Mouse (Mus musculus) liver, embryonic 15.5 days (tissue): ENCODE data around the gene Kif16b. TPM values are rescaled to one million over a fixed set of nuclear protein-coding genes. Genes with fewer than 3 reads are reported as not detected.

Experiments used
- ATAC-seq: fragments of 200-750 bp; cut with Nextera tagmentation; 2 replicates; pipeline ENCODE4 v1.8.0; 2017; ENCODE audit warnings: moderate number of reproducible peaks, mild to moderate bottlenecking, moderate library complexity; ENCODE audit not compliant: insufficient read depth
- H3K27ac ChIP-seq: fragments of 300-500 bp; sonication (generic); replicated peaks from 2 replicates; pipeline ENCODE4 v1.5.1; 2015; ENCODE audit warnings: mild to moderate bottlenecking, inconsistent platforms
- H3K27me3 ChIP-seq: fragments of 300-500 bp; sonication (generic); 2 replicates; pipeline ENCODE4 v1.6.1; 2015; ENCODE audit warnings: mild to moderate bottlenecking, inconsistent platforms
- H3K36me3 ChIP-seq: fragments of 300-500 bp; sonication (generic); replicated peaks from 2 replicates; pipeline ENCODE4 v1.6.1; 2015; ENCODE audit warnings: moderate library complexity, mild to moderate bottlenecking, inconsistent platforms
- H3K4me1 ChIP-seq: fragments of 300-500 bp; sonication (generic); replicated peaks from 2 replicates; pipeline ENCODE4 v1.6.1; 2015; ENCODE audit warnings: inconsistent platforms
- H3K4me2 ChIP-seq: fragments of 300-500 bp; sonication (generic); 2 replicates; pipeline ENCODE4 v1.6.1; 2015; ENCODE audit warnings: moderate library complexity, mild to moderate bottlenecking, inconsistent platforms
- H3K4me3 ChIP-seq: fragments of 300-500 bp; sonication (generic); replicated peaks from 2 replicates; pipeline ENCODE4 v1.5.1; 2015; ENCODE audit warnings: mild to moderate bottlenecking, inconsistent platforms
- H3K9ac ChIP-seq: fragments of 300-500 bp; sonication (generic); 2 replicates; pipeline ENCODE4 v1.6.1; 2015; ENCODE audit warnings: moderate library complexity, mild to moderate bottlenecking, inconsistent platforms
- H3K9me3 ChIP-seq: fragments of 300-500 bp; sonication (generic); replicated peaks from 2 replicates; pipeline ENCODE4 v1.6.1; 2016; ENCODE audit warnings: inconsistent platforms
- WGBS: fragments of 180-500 bp; shearing (Covaris S2); methylation state at CpG from one replicate; pipeline ENCODE4 v1.1.7; 2015; ENCODE audit warnings: mixed read lengths; ENCODE audit not compliant: insufficient replicate concordance; 5-methylcytosine and 5-hydroxymethylcytosine counted together
- polyA plus RNA-seq: library from polyadenylated mRNA; unstranded; fragments of >200 nt; fragmentation: Nextera tagmentation; extraction: Ambion mirVana; gene quantifications from 2 replicates; pipeline ENCODE4 v1.2.1, GENCODE M21; 2015

The Kif16b gene
- polyA plus RNA-seq, 1 experiment from 2014 or later = 3.5 TPM

DNA sequence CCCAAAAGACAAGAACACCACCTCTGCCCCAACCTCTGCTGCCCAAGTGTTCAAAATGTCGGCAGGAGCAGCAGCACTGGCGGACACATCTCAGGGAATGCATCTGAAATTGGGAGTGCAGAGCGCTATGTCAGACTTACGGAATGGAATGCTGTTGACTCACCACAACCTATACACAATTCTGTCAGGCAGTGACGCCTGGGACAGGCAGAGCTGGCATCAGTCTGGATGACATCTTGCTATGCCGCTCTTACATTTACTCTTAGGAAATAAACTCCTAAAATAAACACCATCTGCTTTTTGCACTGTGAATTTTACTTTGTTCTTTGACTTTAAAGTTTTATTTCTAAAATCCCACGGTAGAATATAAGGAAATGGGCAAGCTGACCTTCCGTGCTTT, 31.3 kb downstream of the Kif16b start:
- Histone ChIP-seq H3K27me3 (no peaks in the 10 kb centered on the region), H3K4me1 (no peaks in the 10 kb centered on the region), H3K9me3 (no peaks in the 10 kb centered on the region), H3K36me3 (no peaks in the 10 kb centered on the region), H3K4me2 (no peak overlapping the region), H3K9ac (no peak overlapping the region), H3K4me3 (no peak overlapping the region), H3K27ac (no peak overlapping the region)
- 76% methylated on average over 8 of the region's 8 CpGs for WGBS
- no peak for ATAC-seq

DNA sequence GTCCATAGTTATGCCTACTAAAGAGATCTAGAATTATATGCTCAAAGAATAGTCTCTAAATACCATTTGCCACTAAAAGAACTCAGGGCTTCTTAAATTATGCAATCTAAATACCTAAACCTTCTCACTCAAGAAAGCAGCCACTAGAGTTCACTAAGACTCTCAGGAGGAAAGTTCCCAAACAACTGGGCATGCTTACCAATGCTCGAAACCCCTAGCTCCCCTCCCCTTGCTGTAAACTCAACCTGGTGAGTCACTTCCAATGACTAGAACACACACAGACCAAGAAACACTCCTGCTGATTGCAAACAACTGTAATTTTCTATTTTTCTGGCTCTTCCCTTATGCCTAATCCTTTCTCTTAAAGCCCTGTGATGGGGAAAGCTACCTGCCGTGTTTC, 33.9 kb downstream of the Kif16b start:
- Histone ChIP-seq H3K27me3 (no peaks in the 10 kb centered on the region), H3K9me3 (no peaks in the 10 kb centered on the region), H3K4me1 (no peaks in the 10 kb centered on the region), H3K27ac (no peak overlapping the region), H3K4me2 (no peak overlapping the region), H3K4me3 (no peak overlapping the region), H3K9ac (no peak overlapping the region), H3K36me3 (no peaks in the 10 kb centered on the region)
- 65% methylated on average over 2 of the region's 2 CpGs for WGBS
- ATAC-seq = no peak

DNA sequence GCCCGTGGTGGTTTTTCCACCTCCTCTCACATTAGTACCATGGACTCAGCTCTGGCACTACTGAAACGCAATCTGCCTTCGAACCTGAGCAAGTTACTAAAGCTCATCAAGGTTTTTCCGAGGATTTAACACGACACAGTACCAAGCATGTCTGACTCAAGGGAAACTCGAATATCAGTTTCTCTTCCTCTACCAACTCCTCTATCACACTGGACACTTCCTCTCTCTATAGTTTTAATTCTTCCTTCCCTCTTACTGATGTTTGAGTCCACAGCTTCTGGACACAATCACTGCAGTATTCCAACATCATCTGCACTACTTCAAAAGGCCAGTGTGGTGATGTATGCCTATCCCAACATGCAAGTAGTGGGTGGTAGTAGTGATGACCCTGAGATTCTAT, 40.3 kb downstream of the Kif16b start:
- no peak overlapping the region for H3K9ac ChIP-seq
- ATAC-seq = no peak
- no peaks in the 10 kb centered on the region for H3K36me3 ChIP-seq
- H3K9me3 ChIP-seq = no peaks in the 10 kb centered on the region
- H3K4me1 ChIP-seq = no peaks in the 10 kb centered on the region
- H3K4me2 ChIP-seq = no peak overlapping the region
- no peak overlapping the region for H3K27ac ChIP-seq
- no peaks in the 10 kb centered on the region for H3K27me3 ChIP-seq
- 55% methylated on average over 6 of the region's 6 CpGs for WGBS
- no peak overlapping the region for H3K4me3 ChIP-seq

DNA sequence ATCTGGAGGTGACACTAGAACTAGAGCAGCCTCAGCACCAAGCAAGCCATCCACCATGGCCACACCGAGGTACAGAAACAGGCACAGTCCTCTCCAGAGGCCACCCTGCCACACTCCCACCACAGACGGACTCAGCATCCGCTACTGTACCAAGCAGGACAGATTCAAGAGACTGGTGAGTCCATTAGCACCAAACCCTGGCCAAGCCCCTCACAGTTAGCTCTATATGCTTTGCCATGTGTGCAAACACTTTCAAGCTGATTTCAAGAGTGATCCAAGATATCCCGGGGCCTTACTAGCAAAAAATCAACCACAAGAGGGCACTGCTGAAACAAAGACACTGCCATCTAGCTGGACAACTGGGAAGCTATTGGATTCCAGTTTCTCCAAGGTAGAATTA, 41.9 kb downstream of the Kif16b start:
- H3K36me3 ChIP-seq = no peaks in the 10 kb centered on the region
- no peaks in the 10 kb centered on the region for H3K9me3 ChIP-seq
- no peak overlapping the region for H3K27ac ChIP-seq
- H3K4me3 ChIP-seq = no peak overlapping the region
- no peak overlapping the region for H3K9ac ChIP-seq
- H3K4me1 ChIP-seq = no peaks in the 10 kb centered on the region
- no peak overlapping the region for H3K4me2 ChIP-seq
- 56% methylated on average over 4 of the region's 4 CpGs for WGBS
- no peak for ATAC-seq
- H3K27me3 ChIP-seq = no peaks in the 10 kb centered on the region

DNA sequence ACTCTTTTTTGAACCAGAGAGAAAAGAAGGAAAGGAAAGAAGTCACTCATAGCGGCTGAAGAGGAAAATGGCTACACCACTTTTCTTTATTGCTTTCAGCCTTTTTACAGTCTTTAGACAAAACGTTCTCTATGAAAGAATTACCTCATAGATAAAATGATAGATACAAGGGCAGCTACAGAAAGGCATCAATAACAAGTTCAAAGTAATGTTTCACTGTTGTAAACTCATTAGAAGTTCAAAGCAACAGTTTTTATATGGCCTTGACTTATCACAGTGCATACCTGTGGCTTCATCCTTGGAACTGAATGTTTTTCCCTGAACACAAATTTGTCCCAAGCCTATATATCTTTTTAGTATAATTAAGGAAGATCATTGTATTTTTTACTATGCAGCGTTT, 62.6 kb downstream of the Kif16b start:
- Histone ChIP-seq H3K36me3 (no peaks in the 10 kb centered on the region), H3K4me2 (no peak overlapping the region), H3K27me3 (no peaks in the 10 kb centered on the region), H3K4me1 (no peaks in the 10 kb centered on the region), H3K4me3 (no peak overlapping the region), H3K9me3 (no peaks in the 10 kb centered on the region), H3K9ac (no peak overlapping the region), H3K27ac (no peak overlapping the region; the same call in 1 of the 2 replicates)
- 57% methylated on average over 3 of the region's 3 CpGs for WGBS
- ATAC-seq = no peak

DNA sequence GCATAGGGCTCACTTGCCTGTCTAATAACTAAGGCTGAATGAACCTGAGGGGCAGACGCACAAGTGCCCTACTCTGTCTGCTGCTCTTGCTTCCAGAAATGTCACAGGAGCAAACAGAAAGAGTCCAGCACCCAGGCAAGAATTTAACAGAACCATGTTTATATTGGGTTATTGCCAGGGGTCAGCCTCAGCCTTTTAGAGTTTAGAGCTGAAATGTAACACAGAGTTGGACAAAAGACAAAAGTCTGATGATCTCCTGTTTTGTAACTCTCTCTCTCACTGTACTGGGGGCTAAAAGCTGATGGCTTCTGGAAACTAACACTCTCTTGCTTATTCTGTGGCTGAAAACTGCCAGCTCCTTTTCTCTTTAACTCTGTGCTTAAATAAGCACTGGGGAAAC, 63.2 kb downstream of the Kif16b start:
- ATAC-seq = peak; percentile 74
- Histone ChIP-seq H3K4me1 (no peaks in the 10 kb centered on the region), H3K27ac (peak overlapping the region; percentile 29; the same call in 1 of the 2 replicates), H3K4me3 (no peak overlapping the region), H3K9me3 (no peaks in the 10 kb centered on the region), H3K36me3 (no peaks in the 10 kb centered on the region), H3K27me3 (no peaks in the 10 kb centered on the region), H3K9ac (no peak overlapping the region), H3K4me2 (no peak overlapping the region)
- WGBS = 60% methylated on average over 1 of the region's 1 CpGs

DNA sequence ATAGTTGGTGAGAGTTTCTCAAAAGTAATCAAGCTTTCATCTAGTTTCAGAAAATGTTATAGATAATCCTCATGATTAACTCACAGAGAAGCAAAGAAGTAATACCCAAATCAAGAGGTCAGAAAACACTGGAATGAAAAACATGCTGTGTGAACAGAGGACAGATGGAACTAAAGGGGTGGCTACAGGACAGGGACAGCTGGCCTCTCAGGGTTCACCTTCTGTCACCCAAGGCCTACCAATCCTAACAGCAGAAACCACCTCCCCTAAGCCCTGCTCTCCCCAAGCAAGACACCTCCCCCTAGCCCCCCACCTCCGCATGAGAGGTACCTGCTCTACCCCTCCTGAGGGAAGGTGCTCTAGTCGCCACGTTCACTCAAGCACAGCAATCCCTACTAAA, 66.6 kb downstream of the Kif16b start:
- no peaks in the 10 kb centered on the region for H3K4me1 ChIP-seq
- no peak overlapping the region for H3K4me3 ChIP-seq
- no peaks in the 10 kb centered on the region for H3K27me3 ChIP-seq
- no peak overlapping the region for H3K4me2 ChIP-seq
- no peak overlapping the region for H3K9ac ChIP-seq
- WGBS = 77% methylated on average over 3 of the region's 3 CpGs
- no peaks in the 10 kb centered on the region for H3K9me3 ChIP-seq
- no peaks in the 10 kb centered on the region for H3K36me3 ChIP-seq
- no peak overlapping the region for H3K27ac ChIP-seq
- ATAC-seq = no peak

DNA sequence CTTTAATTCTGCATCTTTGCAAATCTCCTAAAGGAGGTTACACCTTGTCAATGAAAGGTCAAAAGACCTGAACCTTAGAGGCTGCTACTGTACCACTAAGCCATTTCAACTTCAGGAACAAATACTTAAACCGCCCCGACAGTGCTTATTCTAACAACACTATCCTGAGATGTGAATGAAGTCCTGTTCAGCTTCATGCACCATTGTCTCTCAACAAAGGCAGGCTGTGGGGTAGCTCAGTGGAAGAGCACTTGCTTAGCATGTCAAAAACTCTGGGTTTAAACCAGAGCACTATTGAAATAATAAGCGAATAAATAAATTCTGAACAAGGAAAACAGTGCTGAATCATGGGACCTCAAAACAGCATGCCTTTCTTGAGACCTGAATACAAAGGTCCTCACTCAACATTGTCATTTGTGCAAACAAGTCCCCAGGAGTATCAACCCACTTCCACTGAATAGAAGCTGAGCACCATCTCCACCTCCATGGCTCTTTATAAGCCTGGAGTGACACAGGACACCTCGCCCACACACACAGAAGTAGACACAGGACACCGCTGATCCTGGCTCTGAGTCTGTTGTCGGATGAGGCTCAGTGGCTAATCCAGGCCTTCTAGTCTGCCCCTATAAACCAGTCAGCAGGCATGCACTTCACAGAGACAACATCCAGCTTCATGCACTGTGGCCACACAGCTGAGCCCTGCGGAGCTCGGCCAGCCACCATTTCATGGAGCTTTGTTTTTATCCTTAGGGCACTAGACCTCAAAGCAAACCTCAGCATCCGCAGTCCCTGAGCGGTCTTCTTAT, 68.5 kb downstream of the Kif16b start:
- no peak overlapping the region for H3K4me3 ChIP-seq
- no peak for ATAC-seq
- no peak overlapping the region for H3K27ac ChIP-seq

DNA sequence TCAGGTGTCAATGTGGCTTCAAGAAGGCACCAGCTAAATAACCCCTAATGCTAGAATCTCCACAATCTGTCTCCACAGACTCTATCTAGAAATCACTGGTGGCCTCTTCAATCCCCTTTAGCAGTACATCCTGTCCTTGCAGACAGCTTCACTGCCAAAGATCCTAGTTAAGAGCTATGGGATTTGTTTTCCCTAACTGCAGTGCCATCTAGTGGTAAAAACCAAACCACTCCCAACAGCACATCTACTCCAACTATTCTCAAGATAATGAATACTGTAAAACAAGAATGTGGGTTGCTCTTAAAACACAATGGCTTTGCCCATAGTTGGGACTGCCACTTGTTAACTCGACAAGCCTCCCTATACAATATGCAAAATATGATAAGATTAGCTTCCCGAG, 88.3 kb downstream of the Kif16b start:
- Histone ChIP-seq H3K4me1 (no peaks in the 10 kb centered on the region), H3K9ac (no peak overlapping the region), H3K4me3 (no peak overlapping the region), H3K27ac (no peak overlapping the region), H3K36me3 (no peaks in the 10 kb centered on the region), H3K4me2 (no peak overlapping the region), H3K9me3 (no peaks in the 10 kb centered on the region), H3K27me3 (no peaks in the 10 kb centered on the region)
- ATAC-seq = no peak
- 22% methylated on average over 2 of the region's 2 CpGs for whole genome bisulfite sequencing

More for the DNA sequence above, 68.5 kb downstream of the Kif16b start:
- Histone ChIP-seq H3K9me3 (no peaks in the 10 kb centered on the region), H3K4me2 (no peak overlapping the region), H3K4me1 (no peaks in the 10 kb centered on the region), H3K36me3 (no peaks in the 10 kb centered on the region), H3K9ac (no peak overlapping the region), H3K27me3 (no peaks in the 10 kb centered on the region)
- 78% methylated on average over 10 of the region's 10 CpGs for WGBS

DNA sequence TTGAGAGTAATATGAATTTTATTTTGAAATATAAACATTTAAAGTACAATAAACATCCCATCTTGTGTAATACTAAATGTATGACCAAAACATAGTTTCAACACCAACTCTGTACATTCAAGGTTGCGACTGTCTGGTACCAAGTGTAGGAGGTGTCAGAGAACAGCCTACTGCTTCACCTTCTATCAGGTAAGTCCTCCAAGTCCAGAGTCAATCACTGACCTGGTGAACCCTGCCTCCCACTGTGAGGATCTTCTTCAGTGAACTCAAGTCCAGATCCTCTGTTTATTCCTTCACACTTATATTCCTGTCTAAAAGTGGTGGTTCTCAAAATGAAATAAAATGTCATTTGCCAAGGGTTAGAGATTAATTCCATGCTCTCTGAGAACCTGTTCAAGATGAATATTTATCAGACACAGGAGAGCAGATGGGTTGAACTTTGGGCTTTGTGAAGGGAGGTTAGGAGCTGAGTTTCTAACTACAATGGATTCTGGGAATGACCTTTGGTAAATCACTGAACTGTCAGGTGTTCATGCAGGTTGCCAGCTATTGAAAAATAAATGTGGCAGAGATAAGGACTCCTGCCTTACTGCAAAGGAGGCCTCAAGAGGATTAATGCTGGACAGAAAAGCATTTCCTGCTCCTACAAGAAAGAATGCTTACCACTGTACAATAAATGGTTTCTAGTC, 97.4 kb downstream of the Kif16b start:
- Histone ChIP-seq H3K27me3 (no peaks in the 10 kb centered on the region), H3K27ac (no peak overlapping the region), H3K9ac (no peak overlapping the region), H3K9me3 (no peaks in the 10 kb centered on the region), H3K36me3 (no peaks in the 10 kb centered on the region), H3K4me2 (no peak overlapping the region), H3K4me1 (no peaks in the 10 kb centered on the region), H3K4me3 (no peak overlapping the region)
- ATAC-seq = no peak
- WGBS = 65% methylated on average over 1 of the region's 1 CpGs

DNA sequence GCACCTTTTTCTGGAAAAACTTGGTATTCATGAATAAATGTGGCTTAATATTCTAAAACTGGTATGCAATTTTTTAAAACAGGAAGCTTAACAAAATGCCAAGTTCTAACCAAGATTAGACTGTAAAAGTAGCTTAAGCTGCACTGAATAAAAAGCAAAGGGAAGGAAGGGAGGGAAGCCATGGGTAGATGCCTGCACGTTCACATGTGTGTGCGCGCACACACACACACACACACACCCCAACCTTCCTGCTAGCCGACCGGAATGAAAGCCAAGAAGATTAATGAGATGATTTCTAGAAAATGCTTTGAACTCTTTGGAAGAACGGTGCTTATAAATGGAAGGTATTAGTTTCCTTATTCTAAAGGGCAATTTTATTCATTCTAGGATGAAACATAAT, 104.0 kb downstream of the Kif16b start:
- Histone ChIP-seq H3K27ac (no peak overlapping the region), H3K36me3 (no peaks in the 10 kb centered on the region), H3K4me2 (no peak overlapping the region), H3K9ac (no peak overlapping the region), H3K4me1 (no peaks in the 10 kb centered on the region), H3K9me3 (no peaks in the 10 kb centered on the region), H3K4me3 (no peak overlapping the region), H3K27me3 (no peaks in the 10 kb centered on the region)
- ATAC-seq = no peak
- WGBS = 55% methylated on average over 6 of the region's 6 CpGs
